Mouse (Mus musculus) brain, embryonic 14.5 days (tissue): Measurements from ENCODE around the gene Dap. TPM values are rescaled to one million over a fixed set of nuclear protein-coding genes. Genes with fewer than 3 reads are reported as not detected.

Experiments used
- DNase-seq: peaks from one replicate; pipeline ENCODE4 v3.0.0-alpha.2; 2011; ENCODE audit warnings: low read depth
- CTCF ChIP-seq: fragments of 200-500 bp; IDR thresholded peaks from 2 replicates; pipeline ENCODE4 v1.5.1; 2012; ENCODE audit warnings: inconsistent platforms, mild to moderate bottlenecking, moderate library complexity, borderline replicate concordance; ENCODE audit not compliant: insufficient read depth, insufficient read length; ENCODE audit errors: extremely low read depth
- POLR2A ChIP-seq: fragments of 200-500 bp; IDR thresholded peaks from 2 replicates; pipeline ENCODE4 v1.6.1; 2012; ENCODE audit warnings: mild to moderate bottlenecking, inconsistent platforms, borderline replicate concordance; ENCODE audit not compliant: poor library complexity, insufficient read depth, insufficient read length, severe bottlenecking; ENCODE audit errors: extremely low read depth
- polyA plus RNA-seq: library from polyadenylated mRNA; depleted of rRNA; stranded (reverse); fragments of >200 nt; gene quantifications from 2 replicates; pipeline ENCODE4 v1.2.3, GENCODE M21; 2012

The Dap gene
- polyA plus RNA-seq, 1 experiment = 24.4 TPM

DNA sequence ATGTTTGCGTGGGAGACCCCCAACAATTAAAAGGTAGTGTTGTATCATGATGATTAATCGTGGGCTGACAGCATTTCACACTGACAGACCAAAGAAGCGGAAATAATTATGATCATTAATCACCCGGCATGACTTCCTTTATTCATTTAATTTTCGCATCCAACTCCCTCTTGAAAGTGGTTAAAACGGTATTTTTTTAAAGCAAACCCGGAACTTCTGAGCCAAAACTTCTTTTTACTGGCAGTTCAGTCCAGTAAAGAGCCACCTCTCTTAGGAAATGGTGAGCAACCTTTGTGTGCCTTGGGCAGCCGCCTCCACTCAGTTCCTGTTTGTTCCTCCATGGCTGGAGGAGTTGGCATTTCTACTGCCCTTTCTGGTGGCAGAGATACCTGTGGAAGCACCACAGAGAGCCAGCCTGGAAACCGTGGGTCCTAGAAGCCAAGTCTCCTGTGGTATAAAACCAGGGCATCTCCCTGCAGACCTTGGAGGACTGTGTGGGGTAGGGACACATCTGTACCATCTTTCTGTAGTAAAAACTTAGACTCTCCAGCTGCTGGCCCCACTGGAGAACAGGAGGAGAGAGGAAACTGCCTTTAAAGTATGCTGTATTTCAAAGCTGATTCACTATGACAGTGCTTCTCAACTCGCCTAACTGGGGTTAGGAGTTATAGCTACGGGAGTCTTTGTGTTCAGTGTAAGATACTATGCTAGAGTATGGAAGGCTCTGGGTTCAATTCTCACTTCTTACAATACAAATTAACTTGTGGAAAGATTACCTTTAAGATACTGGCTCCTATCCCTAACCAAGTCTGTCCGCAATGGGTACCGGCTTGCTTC lies 910 bp downstream of the Dap start:
- DNase-seq = no peak
- TF ChIP-seq CTCF (no peak), POLR2A (no peak)

DNA sequence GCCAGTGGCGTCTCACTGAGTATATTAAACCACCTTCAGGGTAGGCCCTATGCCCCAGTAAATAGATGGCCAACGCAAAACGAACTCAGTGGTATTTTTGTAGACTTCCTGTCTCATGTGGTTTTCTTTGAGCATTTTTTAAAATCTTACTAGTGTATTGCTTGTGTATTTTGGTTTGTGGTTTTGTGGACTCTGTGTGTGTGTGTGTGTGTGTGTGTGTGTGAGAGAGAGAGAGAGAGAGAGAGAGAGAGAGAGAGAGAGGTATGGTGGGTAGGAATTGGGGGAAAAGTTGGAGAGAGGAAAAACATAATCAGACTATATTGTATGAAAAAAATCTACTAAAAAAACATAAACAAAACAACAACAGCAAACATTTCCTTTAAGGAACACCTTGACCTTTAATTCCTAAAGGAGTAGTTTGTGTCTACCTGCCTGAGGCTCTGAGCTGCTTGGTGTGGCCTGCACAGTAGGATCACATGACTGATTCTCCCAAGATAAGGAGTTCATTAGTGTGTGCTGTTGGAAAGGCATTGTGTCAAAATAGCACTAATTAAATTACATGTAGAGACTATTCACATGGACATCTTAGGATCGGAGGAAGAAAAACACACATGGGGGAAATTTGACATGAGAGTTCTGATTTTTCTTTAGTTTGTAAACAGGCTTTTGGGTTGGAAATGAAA lies 1.7 kb downstream of the Dap start:
- TF ChIP-seq POLR2A (no peak), CTCF (no peak)
- no peak for DNase-seq

DNA sequence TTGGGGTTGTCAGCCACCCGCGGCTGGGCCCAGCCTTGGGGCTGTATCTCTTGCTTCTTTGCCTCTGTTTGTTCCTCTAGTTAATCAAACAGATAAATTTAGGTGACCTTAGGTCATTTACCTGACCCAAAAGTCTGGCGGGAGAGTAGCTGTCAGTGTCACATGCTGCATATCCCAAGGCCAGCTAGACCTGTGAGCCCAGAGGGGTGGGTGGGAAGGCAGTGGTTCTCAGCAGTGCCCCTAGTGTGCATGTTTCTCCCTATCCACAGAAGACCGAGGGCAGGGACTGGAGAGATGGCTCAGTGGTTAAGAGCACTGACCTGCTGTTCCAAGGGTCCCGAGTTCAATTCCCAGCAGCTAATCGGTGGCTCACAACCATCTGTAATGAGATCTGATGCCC lies 2.4 kb downstream of the Dap start:
- TF ChIP-seq CTCF (no peak), POLR2A (no peak)
- DNase-seq = no peak

DNA sequence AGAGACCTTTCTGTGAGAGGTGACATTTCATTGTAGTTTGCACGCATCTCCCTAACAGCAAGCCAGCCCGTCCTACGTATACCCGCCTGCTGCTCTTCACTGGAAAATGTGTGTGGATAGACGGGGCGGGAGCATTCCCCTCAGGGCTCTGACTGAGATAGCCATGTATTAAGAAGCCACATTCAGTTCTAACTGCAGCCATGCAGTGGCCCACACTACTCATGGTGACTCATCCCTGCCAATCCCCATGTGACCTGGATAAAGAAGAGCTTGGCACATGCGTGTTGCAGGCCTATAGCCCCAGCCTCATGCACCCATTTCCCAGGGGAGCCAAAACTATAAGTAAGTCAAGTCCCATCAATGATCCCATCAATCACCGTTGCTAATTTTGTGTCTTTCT lies 3.7 kb downstream of the Dap start:
- TF ChIP-seq CTCF = no peak
- no peak for DNase-seq

DNA sequence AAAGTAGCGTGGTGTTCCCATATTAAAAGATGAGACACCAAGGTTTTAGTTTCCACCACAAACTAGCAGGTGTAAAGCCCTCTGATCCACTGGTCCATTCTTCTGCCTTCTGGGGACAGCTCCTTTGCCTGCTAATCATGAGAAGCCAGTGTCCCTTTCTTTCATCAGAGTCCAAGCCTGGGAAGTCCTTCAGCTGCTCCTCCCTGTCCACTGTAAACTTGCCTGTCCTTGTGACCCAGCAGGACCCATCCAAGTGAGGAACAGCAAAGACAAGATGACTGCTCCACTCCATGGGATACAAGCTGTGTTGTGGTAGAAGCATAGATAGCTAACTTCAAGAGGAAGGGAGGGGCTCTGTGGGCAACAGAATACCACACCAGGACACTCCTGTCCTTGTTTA lies 8.9 kb downstream of the Dap start:
- TF ChIP-seq CTCF (no peak), POLR2A (no peak)
- no peak for DNase-seq

DNA sequence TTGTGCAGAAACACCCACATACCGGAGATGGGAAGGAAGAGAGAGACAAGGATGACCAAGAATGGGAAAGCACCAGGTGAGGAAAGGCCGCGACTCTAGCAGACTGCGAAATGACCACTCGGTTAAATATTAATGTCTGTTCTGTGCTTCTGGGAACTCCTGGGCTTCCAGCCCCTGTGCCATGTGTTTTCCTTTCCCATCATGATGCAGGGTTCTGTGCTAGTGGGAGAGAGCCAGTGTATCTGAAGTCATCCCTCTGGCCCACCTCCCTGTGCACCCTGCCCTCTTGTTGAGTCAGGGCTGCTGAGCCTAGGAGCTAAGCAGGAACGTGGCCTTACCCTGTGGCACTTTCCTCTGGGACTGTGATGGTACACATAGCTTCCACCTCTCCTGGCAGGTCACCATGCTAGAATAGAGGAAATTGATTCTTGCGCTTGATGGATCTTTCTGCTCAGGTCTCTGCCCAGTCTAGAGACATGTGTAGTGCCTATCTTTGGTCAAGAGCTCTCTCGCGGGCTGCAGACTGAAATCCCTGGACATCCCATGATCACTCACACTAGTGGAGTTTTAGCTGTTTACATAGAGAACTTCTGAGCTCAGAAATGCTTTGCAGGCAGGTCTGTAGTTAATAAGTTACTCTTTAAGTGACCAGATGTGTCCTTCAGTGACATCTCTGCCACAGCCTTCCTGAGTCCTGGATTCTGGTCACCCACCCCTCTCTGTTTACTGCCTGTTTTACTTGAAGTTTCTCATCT lies 11.9 kb downstream of the Dap start:
- no peak for TF ChIP-seq POLR2A
- TF ChIP-seq CTCF = no peak
- DNase-seq = no peak

DNA sequence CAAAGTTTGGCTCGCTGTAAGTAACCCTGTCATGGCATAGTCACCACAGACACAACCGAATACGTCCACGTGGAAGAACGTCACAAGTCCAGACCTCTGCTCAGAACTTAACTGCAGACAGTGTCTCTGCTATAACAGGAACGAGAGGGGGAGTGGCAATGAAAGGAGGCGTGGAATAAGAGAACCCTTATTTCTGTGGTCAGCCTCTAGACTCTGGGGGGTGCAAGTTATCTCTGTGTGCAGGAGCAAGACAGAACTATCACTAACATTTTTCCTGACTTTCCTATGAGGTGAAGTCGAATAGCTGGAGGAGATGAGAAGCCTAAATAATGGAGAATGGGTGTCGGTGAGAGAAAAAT lies 12.4 kb downstream of the Dap start:
- TF ChIP-seq CTCF (no peak), POLR2A (no peak)
- no peak for DNase-seq

DNA sequence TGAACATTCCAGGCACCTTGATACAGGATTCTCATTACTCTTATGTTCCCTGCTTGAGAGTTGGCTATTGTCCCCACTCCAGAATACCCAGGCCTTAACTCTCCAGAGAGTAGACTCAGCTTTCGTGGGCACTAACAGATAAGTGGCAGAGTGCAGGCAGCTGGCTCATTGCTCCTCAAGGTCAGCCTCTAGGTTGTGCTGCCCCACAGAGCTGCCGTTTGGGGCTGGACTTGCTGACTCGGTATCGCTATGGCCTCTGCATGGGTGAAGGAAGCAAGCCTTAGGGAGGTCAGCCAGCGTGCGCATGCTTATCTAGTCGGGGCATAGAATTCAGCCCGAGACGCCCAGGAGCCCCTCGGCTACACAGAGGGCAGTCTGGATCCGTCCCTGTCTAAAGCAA lies 13.3 kb downstream of the Dap start:
- TF ChIP-seq POLR2A (no peak), CTCF (no peak)
- no peak for DNase-seq

DNA sequence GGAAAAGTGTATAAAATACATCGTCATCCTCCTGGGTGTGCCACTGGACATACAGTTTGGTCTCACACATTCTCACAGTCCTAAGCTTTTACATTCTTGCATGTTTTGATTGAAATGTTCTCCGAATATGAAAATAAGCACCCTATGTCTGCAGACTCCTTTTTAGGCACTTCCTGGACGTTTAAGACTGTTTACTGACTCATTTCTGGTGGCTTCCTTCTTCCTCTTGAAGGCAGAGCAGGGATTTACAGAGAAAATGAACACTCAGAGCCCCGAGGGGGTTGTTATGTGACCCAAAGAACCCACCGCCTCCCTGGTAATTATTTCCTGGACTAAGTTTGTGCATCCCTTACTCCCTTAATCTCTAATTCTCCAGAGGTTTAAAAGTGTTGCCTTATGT lies 13.8 kb downstream of the Dap start:
- DNase-seq = no peak
- no peak for TF ChIP-seq POLR2A
- TF ChIP-seq CTCF = no peak

DNA sequence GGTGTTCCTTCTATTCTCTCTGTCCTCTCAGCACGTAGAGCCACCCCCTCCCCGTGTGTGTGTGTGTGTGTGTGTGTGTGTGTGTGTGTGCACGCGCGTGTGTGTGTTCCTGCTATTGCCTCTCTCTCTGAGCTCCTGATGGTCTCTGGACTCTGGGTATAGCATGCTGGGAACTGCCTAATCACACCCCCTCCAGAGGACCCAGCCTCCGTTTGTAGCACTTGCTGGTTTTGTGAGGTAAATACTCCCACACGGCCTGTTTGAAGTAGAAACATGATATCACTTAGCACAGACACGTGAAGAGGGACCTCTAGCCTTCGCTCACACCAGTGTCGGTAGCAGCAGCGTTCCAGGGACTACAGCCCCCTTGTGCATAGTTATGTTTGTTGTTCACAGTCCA lies 14.5 kb downstream of the Dap start:
- TF ChIP-seq POLR2A = no peak
- TF ChIP-seq CTCF = no peak
- DNase-seq = no peak

DNA sequence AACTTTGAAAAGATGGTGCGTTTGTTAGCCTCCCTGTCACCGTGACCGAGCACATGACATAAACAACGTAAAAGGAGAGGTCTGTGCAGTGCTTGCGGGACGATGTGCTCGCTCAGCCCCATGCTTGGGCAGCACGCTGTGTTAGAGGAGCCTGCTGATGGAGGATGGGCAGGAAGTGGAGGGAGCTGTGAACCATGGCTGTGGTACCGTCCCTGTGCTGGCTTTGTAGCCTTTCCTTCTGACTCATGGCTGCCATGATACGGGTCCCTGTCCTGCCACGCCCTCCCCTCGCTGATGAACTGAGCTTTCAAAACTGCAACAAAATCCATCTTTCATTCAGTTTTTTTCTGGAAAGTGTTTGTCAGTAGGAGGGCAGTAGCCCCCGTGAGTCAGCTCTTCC lies 15.6 kb downstream of the Dap start:
- no peak for DNase-seq
- TF ChIP-seq CTCF (no peak), POLR2A (no peak)

DNA sequence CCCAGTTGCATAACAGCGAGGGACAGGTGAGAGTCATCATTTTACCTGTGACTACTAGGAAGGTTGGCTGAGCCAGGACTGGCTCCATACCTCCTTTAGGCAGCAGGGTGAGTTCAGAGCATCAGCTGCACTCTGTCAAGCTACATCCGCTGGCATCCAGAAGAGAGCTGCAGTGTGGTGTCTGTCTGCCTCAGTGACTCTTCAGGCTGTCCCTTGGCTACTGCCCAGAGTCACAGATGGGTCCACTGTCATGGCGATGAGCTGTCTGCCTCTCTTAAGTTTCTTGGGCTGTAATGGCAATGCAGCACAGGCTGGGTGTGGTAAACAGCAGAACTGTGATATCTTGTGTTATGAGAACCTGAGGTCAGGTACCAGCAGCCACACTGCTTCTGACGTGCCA lies 16.1 kb downstream of the Dap start:
- peak; percentile 41 for DNase-seq
- TF ChIP-seq CTCF (no peak), POLR2A (no peak)

DNA sequence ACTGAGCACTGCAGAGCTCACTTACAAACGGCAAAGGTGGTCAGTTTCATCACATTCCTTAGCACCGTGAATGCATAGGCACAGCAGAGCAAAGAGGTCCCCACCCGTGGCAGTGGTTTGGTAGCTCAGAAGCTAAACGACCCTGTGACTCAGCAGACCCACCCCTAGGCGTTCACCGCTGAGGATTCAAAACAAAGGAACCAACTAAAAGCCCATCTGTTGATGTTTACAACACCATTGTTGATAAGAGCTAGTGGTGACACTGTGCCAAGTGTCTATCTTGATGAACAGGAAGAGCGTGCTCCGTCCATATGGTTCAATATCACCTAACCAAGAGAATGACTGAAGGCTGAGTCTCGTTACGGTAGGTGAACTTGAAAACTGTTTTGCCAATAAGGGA lies 19.1 kb downstream of the Dap start:
- TF ChIP-seq POLR2A = no peak
- DNase-seq = no peak
